Mouse (Mus musculus): ENCODE measurements around the gene Gm20532.

DNA sequence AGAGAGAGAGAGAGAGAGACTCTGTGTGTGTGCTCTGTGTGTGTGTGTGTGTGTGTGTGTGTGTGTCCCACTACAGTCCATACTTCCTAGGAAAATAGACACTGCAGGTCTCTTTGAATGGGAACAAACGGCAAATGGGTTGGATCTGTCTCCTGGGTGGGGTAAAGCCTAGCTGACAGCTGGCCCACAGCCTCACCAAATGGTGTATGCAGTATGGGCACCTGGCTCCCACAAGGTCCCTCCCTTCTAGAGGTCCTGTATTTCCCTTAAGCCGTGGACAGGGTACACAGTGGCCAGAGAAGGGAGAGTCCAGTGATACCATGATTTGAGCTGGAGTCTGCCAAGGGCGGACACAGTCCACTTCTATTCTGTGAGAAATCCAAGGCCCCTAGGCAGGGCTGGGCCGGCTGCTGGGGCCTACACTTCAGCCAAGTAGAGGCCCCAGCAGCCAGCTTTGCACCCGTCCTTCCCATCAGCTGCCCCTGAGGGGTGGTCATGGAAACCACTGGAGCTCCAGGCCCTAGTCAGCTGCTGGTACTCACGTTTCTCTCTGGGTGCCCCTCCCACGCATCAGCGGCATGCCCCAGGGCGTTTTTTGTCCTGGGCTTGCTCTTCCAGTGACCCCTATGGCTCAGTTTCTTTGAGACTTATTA lies 45.1 kb upstream of the Gm20532 start:
- TF ChIP-seq CTCF (conservative IDR thresholded peaks at IDR 0.05; ENCODE audit: low read length) (no peak), NANOG (IDR thresholded peaks at IDR 0.05; ENCODE audit: borderline replicate concordance, low read length) (no peak), POU5F1 (IDR thresholded peaks at IDR 0.05; ENCODE audit: borderline replicate concordance, low read length) (no peak)

Measured in E14TG2a.4 (cell line).